Mouse (Mus musculus) spleen, adult 2 months (tissue): ENCODE results near the gene Smpx.

Experiments
- CTCF ChIP-seq: fragments of 200-500 bp; IDR thresholded peaks from 2 replicates; pipeline ENCODE4 v1.5.1; 2011; ENCODE audit warnings: mild to moderate bottlenecking, inconsistent platforms; ENCODE audit not compliant: insufficient read depth, insufficient read length, insufficient replicate concordance; ENCODE audit errors: extremely low read depth
- POLR2A ChIP-seq: fragments of 200-500 bp; IDR thresholded peaks from 2 replicates; pipeline ENCODE4 v1.6.1; 2011; ENCODE audit warnings: low read depth, low read length, inconsistent platforms

DNA sequence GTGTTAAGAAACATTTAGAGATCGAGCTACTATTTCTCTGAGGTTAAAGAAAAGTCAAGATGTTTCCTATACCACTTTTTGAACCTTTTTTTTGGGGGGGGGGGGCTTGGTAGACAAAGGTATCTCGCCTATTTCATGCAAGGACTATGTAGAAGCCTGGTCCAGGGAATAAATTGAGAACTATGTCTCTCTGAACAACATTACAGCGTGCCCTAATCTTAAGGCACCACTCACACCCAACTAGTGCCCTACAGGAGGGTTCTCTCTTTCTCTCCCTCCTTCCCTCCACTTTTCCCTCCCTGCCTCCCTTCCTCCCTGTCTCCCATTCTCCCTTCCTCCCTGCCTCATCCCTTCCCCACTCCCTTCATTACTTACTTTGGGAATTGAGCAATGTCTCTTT is 33.6 kb downstream of the Smpx start:
- TF ChIP-seq CTCF = no peak
- TF ChIP-seq POLR2A = no peak
